Mouse (Mus musculus) Muller cell, postnatal 12 days (primary cell): ENCODE results near the gene Cbx6.
"Not testable (repeated sequence)": the region's sequence is repeated elsewhere in the genome, so short reads cannot be mapped to it uniquely, and the experiment has no call there.

Experiments used
- DNase-seq: peaks from one replicate; pipeline ENCODE4 v3.0.0-alpha.2; 2015; ENCODE audit errors: inconsistent ontology term

The Cbx6 gene

GRCm38 (mm10) chr15:79830388-79830787 is 4.1 kb downstream of the Cbx6 start:
- peak; percentile 61 for DNase-seq

- DNase-seq, result no peak
Measured at GRCm38 (mm10) chr15:79829431-79829830, 5.1 kb downstream of the Cbx6 start.

DNA sequence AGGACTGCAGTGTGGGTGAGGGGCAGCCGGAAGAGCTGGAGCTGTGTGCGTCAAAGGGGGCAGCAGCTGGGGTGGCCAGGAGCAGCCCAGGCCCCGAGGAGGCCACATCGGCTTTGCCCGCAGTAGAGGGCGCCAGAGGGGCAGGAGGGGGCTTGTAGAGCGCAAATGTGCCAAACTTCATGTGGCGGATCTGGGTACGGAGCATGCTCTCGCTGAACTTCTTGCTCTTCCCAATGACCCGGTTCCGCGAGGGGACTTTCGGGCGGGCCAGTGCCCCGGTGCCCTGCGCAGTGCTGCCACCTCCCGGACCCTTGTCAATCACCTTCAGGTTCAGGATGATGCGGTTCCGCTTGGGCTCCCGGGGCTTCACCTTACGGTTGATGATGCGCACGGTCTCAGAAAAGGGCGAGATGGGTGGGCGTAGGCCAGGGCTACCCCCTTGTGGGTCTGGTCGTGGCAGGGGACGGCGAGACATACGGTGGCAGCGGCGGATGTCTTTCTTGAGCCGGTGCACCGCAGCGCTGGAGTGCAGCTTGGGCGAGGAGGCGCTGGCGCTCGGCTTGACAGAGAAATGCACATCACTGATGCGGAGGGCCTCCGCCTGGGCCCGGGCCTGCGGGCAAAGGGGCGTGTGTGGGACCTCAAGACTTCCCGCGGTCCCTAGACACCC is 6.0 kb downstream of the Cbx6 start:
- DNase-seq, result peak; percentile 33

GRCm38 (mm10) chr15:79827778-79828210 is 6.7 kb downstream of the Cbx6 start:
- no peak for DNase-seq

GRCm38 (mm10) chr15:79827061-79827777 is 7.3 kb downstream of the Cbx6 start:
- DNase-seq, result no peak

DNA sequence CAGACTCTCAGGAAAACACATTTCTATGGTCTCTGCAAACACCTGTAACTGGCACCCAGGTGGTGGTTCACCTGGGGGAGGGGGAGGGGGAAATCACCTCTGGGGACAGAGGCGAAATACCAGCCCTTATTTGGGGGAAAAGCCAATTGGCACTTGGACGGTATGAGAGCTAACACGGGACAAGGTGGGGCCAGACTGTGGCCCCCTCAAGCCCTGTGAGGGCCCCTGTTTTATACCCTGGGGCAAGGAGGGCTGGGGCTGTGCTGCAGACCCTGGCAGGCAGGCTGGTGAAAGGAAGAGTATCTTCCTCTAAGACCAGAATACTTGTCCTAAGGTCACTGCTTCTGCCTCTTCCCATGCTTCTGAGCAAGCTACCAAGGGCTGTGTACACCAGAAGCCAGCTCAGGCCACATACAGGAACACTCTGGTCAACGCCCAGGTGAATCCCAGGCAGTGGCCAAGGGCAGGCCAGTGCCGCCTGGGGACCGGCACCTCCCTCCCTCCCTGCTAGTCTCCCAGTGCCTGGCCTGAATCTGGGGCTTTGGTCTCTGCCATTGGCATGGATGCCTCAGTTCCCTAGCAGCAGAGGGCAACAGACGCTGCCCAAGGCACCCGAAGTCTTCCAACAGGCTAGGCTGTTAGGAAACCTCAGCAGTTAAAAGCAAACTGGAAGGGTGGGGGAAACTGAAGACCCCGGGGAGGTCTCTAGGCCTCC is 8.1 kb downstream of the Cbx6 start:
- no peak for DNase-seq

- DNase-seq, result peak; percentile 36
Measured at GRCm38 (mm10) chr15:79825146-79825825, 9.2 kb downstream of the Cbx6 start.

DNA sequence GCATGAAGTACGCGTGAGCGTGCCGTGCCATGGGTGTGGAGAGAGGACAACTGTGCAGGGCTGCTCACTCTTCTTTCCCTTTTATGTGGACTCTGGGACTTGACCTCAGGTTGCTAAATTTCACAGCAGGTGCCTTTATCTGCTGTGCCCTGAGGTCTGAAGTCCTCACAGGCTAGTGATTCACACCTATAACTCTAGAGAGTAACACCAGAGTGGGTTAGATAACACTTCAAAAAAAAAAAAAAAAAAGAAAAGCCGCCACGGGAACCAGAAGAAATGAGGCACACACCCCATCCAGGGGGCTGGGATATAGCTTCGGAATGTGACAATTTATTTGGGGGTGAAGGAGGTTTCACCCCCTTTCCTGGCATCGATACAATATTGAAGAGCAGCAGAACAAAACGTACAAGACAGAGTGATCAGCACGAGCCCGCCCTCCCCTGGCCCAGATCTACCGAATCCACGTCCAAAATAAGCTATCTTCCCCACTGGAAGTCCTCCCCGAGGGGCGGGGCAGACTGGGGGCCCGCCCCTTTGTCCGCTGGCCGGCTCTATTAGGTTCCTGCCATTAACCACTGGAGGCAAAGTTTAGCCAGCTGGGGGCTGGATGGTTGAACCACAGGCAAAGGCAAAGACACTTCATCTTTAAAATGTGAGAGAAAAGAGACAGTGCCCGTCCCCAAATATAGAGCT is 10.8 kb downstream of the Cbx6 start:
- DNase-seq, result no peak

DNA sequence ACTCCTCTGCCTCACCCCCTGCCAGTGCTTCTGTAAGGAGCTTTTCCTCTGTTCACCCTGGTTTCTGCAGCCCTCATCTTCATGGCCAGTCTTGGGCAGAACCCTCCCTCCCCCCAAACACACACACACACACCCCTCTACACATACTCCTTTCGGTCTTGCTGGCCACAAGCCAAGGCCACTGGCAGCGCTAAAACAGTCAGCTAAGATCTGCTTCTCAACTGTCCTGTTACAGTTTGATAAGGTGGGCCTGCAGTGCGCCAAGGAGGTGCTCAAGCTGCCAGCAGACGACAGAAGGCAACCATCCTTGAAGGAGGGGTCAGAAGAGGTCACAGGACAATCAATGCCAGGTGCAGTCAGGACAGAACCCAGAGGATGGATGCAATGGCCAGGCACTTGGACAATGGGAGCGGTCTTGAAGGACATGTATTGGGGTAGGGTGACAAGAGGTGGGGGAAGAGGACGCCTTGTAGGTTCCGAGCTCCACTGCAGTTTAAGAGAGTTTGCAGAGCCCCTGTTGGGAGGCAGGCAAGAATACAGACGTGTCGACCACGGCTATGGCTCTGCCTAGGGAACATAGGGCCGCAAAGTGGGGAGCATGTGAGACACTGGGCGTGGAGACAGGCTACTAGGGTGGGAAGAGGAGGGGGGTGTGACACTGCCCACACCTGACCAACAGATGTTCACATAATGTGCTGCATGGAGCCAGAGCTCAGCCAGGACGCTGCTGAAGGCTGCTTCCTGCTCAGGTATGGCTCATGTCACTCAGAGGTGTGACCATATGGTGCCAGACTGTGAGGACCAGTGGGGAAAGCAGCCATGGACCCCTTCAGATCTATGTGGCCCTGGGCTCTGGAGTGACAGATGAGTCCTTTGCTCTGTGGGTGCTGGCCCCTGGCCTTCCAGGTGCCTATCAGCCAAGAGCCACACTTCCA is 12.0 kb downstream of the Cbx6 start:
- no peak for DNase-seq

DNA sequence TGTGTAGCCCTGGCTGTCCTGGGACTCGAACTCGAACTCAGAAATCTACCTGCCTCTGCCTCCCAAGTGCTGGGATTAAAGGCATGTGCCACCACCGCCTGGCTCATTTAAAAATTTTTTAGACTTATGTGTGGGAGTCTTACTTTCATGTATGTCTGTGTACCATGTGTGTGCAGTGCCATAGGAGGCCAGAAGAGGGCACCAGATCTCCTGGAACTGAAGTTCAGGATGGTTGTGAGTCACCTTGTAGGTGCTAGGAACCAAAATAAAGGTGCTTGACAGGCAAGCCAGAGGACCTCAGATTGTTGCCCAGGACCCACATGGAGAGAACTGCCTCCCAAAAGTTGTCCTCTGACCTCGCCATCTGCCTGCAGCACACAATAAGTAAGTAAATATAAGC is 16.2 kb downstream of the Cbx6 start:
- no peak for DNase-seq

- DNase-seq, result peak; percentile 75
Measured at GRCm38 (mm10) chr15:79813666-79814258, 20.7 kb downstream of the Cbx6 start.

DNA sequence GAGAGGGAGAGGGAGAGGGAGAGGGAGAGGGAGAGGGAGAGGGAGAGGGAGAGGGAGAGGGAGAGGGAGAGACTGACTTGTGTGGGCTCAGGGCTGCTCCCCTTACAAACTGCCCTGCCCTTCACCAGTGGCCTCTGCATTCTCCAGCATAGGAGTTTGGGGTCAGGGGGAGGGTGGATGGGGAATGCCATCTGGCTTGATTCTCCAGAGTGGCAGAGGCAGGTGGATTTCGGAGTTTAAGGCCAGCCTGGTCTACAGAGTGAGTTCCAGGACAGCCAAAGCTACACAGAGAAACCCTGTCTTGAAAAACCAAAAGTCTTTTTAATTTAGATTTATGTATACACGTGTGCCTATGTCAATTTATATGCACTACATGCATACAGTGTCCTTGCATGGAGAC is 21.6 kb downstream of the Cbx6 start:
- DNase-seq, result not testable (repeated sequence)

DNA sequence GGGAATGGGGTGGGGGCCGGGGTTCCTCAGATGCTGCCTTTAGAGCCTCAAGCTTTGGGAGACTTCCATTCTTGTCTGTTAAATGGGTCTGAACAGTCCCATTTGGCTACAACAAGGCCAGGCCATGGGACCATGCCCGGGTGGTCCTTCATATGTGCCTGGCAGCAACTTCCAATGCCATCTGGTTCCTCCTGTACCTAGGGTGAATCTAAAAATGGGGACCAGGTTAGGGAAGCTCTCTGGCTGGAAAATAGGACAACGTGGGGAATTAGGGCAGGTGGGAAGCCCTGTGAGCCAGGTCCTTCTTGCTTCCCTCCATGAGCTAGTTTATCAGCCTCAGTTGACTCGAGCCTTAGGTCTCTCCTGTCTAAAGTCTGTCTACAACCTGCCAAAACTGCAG is 23.5 kb downstream of the Cbx6 start:
- DNase-seq, result no peak

DNA sequence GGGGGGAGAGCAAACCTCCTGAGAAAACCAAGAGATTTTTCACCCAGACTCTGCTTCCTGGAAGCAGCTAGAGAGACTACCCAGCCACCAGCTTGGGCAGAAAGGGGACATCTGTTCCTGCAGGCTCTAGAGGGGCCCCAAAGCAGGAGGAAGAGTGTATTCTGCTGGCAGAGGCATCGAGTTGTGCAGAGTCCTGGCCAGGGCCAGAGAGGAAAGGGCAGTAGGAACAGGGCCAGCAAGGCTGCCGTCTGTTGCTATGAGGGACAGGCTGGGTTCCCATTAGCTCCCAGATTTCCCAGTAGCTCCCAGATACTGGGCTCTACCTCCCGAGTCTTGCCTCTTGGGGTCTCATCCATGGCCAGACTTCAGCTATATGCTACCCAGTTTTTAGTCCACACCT is 24.4 kb downstream of the Cbx6 start:
- DNase-seq, result no peak

DNA sequence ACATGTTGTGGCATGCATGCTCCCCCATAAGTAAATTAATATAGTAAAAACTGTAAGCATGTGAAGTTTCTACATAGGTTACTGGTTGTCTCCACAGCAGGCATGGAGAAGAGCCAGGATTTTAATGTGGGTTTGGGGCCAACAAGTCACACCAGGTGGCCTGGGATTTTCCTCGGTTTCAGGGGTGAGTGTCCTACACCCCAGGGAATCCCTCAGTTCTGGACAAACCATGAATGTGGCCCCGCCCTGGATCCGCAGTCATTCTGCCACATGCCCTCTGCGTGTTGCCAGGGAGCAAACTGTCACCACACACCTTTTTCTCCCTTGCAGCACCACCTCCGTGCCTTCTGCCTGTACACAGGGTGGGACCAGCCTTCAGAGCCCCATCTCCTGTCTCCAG is 25.8 kb downstream of the Cbx6 start:
- no peak for DNase-seq

DNA sequence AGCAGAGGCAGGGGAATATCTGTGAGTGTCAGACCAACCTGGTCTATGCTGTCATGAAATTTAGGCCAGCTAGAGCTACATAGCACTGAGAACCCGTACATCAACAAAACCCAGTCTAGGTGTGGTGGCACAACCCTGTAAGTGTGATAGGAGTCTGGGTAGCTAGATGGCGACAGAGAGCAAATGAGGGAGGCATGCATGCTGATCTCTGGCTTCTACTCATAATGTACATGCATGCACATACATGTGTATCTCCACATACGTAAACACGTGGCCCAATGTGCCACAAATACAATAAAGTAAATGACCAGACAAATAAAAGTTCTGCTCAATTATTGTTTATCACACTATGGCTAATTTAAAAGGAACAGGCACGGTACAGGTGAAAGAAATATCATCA is 26.4 kb downstream of the Cbx6 start:
- DNase-seq, result no peak

GRCm38 (mm10) chr15:79807050-79807449 is 27.4 kb downstream of the Cbx6 start:
- no peak for DNase-seq

GRCm38 (mm10) chr15:79805246-79805645 is 29.2 kb downstream of the Cbx6 start:
- no peak for DNase-seq

DNA sequence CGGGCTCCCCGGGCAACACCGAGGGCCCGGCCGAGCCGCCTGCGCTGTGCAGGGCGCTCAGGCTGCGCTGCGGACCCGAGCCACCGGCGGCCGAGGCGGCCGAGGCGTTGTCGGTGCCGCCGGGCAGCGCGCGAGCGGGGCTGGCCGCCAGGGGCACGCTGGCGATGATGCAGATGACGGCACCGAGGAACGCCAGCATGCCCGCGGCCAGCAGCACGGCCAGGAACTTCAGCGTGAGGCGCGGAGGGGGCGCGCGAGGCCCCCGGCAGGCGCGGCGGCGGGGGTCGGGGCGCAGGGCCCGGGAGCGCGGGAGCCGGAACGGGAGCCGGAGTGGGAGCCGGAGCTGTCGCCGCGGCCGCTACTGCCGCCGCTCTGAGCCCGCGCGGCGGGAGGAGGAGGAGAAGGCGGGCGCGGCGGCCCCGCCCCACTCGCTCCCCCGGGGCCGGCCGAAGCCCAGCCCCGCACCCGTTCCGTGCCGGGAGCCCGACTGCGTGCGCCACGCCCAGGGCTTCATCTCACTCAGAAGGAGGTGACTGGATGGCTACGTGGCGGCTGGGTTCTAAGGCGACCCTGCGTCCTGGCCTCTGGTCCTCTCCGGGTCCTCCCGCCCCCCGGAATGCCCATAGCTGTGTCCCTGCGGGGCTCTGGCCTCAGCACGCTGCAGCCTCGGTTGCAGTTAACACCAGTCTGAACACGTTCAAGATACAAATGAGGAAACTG is 30.0 kb downstream of the Cbx6 start, which contains the start of gene Nptxr:
Nptxr (minus strand) TSS at position 415 of the 720 bp plus-strand sequence.
- peak; percentile 64 for DNase-seq
